Mouse (Mus musculus) kidney, adult 2 months (tissue): ENCODE results near the gene Lrrc75a. TPM values are rescaled to one million over a fixed set of nuclear protein-coding genes. Genes with fewer than 3 reads are reported as not detected.
"Not testable (repeated sequence)": the region's sequence is repeated elsewhere in the genome, so short reads cannot be mapped to it uniquely, and the experiment has no call there.

ENCODE experiments used
- DNase-seq: peaks from one replicate; pipeline ENCODE4 v3.0.0; 2021
- H3K27ac ChIP-seq: fragments of 200-500 bp; 2 replicates; pipeline ENCODE4 v1.5.1; 2012; ENCODE audit warnings: low read depth, low read length, control low read depth, inconsistent platforms; ENCODE audit not compliant: insufficient read depth
- H3K27me3 ChIP-seq: fragments of 200-500 bp; replicated peaks from 2 replicates; pipeline ENCODE4 v1.6.1; 2012; ENCODE audit warnings: mild to moderate bottlenecking, moderate library complexity, low read length, inconsistent platforms; ENCODE audit not compliant: control insufficient read depth, insufficient read depth
- H3K36me3 ChIP-seq: fragments of 200-500 bp; 2 replicates; pipeline ENCODE4 v1.6.1; 2012; ENCODE audit warnings: mild to moderate bottlenecking, moderate library complexity, low read length, inconsistent platforms; ENCODE audit not compliant: control insufficient read depth, insufficient read depth
- H3K4me1 ChIP-seq: fragments of 200-500 bp; 2 replicates; pipeline ENCODE4 v1.6.1; 2011; ENCODE audit warnings: low read length; ENCODE audit not compliant: control insufficient read depth, insufficient read depth
- H3K4me3 ChIP-seq: fragments of 200-500 bp; 2 replicates; pipeline ENCODE4 v1.5.1; 2011; ENCODE audit warnings: mild to moderate bottlenecking, low read depth, low read length, control low read depth; ENCODE audit not compliant: insufficient read depth
- CTCF ChIP-seq: fragments of 200-500 bp; conservative IDR thresholded peaks from 2 replicates; pipeline ENCODE4 v1.5.1; 2011; ENCODE audit warnings: low read depth, mild to moderate bottlenecking, control low read depth, low read length, moderate library complexity, mixed read lengths; ENCODE audit not compliant: insufficient read depth, insufficient read length
- POLR2A ChIP-seq: fragments of 200-500 bp; IDR thresholded peaks from one replicate; pipeline ENCODE4 v1.6.1; 2011; ENCODE audit warnings: low read depth, low read length, control low read depth
- whole genome bisulfite sequencing: fragments of 180-500 bp; shearing (Covaris S2); methylation state at CpG from one replicate; pipeline ENCODE4 v1.1.7; 2018; 5-methylcytosine and 5-hydroxymethylcytosine counted together
- polyA plus RNA-seq: library from polyadenylated mRNA; depleted of rRNA; stranded (reverse); fragments of >200 nt; gene quantifications from 2 replicates; pipeline ENCODE4 v1.2.3, GENCODE M21; 2012

Lrrc75a gene
- polyA plus RNA-seq, 1 experiment: 8.0 TPM

GRCm38 (mm10) chr11:62652080-62652479 lies 3.8 kb upstream of the Lrrc75a start:
- no peak for DNase-seq
- 91% methylated on average over 3 of the region's 3 CpGs for WGBS
- TF ChIP-seq CTCF (no peak), POLR2A (no peak)
- H3K4me1 ChIP-seq: no peaks in the 10 kb centered on the region; the same call in 1 of the 2 replicates
- no peaks in the 10 kb centered on the region for H3K36me3 ChIP-seq
- no peak overlapping the region for H3K4me3 ChIP-seq
- no peaks in the 10 kb centered on the region for H3K27me3 ChIP-seq
- no peak overlapping the region for H3K27ac ChIP-seq

GRCm38 (mm10) chr11:62651563-62651962 lies 3.2 kb upstream of the Lrrc75a start:
- H3K27ac ChIP-seq: no peak overlapping the region
- no peaks in the 10 kb centered on the region for H3K36me3 ChIP-seq
- no peak overlapping the region for H3K4me3 ChIP-seq
- H3K27me3 ChIP-seq: no peaks in the 10 kb centered on the region
- 81% methylated on average over 3 of the region's 3 CpGs for WGBS
- TF ChIP-seq CTCF (no peak), POLR2A (no peak)
- H3K4me1 ChIP-seq: no peaks in the 10 kb centered on the region; the same call in 1 of the 2 replicates
- DNase-seq: no peak

GRCm38 (mm10) chr11:62649803-62650202 lies 1.5 kb upstream of the Lrrc75a start:
- not testable (repeated sequence) for H3K4me1 ChIP-seq, H3K27ac ChIP-seq, H3K27me3 ChIP-seq, DNase-seq, H3K36me3 ChIP-seq, H3K4me3 ChIP-seq
- 89% methylated on average over 4 of the region's 4 CpGs for WGBS

DNA sequence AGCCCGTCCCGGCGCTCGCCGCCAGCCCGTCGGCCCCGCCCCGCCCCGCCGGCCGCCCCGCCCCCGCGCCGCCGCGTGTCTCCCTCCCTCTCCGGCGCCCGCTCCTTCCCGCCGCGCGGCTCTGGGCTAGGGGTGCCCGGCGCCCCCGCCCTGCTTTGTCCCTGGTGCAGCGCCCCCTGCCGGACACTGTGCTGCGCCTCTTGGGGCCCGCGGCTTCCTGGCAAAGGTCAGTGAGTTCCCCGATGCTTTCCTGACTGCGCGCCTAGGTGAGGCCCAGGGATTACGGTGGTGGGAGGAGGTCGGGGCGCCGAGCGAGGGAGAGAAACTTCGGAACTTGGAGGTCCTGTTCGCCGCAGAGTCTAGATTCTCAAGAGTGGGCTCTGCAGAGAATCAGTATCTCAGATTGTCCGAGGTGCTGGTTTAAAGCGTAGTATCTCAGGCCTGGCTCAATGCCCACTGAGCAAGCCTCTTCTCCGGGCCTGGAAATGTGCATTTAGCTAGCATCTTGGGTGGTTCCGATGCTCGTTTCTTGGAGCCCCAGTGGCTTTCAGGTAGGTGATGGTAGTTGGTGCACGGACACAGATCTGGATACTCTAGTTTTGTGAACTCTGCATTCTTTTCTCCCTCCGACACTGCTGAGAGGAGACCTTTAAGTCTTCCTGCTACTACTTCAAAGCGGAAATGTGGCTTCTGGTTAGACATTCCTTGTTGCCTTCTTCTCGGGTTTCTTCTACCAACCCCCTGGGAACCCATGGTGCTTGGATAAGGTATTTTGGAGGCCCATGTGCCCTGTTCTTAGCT lies 468 bp upstream of the Lrrc75a start, which contains the start of gene Mmgt2:
Gene Mmgt2, plus strand, starts transcription at position 74 of the 801 bp plus-strand sequence.
- TF ChIP-seq POLR2A (no peak), CTCF (peak; percentile 67)
- DNase-seq: peak; percentile 96
- H3K36me3 ChIP-seq: no peaks in the 10 kb centered on the region
- H3K4me1 ChIP-seq: peaks cover 7% of the 10 kb centered on the region
- H3K27ac ChIP-seq: peak within 1 kb of the TSS; percentile 25
- WGBS: 1% methylated on average over 33 of the region's 53 CpGs
- no peaks in the 10 kb centered on the region for H3K27me3 ChIP-seq
- peak within 1 kb of the TSS; percentile 65 for H3K4me3 ChIP-seq

- Histone ChIP-seq H3K36me3 (no peaks in the 10 kb centered on the region), H3K27me3 (no peaks in the 10 kb centered on the region), H3K4me3 (no peak overlapping the region), H3K4me1 (peaks cover 12% of the 10 kb centered on the region), H3K27ac (no peak overlapping the region)
- no peak for DNase-seq
- no peak for TF ChIP-seq CTCF
- TF ChIP-seq POLR2A: no peak
- 61% methylated on average over 7 of the region's 7 CpGs for WGBS
These were observed 1.3 kb downstream of the Lrrc75a start for GRCm38 (mm10) chr11:62646958-62647515.

DNA sequence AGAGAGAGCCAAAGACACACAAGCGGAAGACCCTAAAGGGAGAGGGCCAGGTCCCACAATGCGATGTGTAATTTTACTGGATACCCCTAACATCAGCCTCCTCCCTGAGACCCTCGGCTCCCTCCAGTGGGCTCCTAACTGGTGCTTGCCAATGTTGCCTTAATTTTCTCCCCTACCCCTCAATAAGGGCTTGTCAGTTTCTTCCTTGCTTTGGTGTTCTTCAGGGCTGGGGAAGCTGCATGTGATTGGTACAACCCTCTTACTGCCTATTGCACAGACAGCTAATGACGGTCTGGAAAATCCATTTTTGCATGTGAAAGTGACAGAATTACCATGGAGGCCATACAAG lies 1.9 kb downstream of the Lrrc75a start:
- no peak overlapping the region for H3K4me3 ChIP-seq
- WGBS: 65% methylated on average over 4 of the region's 4 CpGs
- DNase-seq: no peak
- no peaks in the 10 kb centered on the region for H3K27me3 ChIP-seq
- no peaks in the 10 kb centered on the region for H3K36me3 ChIP-seq
- H3K4me1 ChIP-seq: peaks cover 12% of the 10 kb centered on the region
- TF ChIP-seq POLR2A: no peak
- H3K27ac ChIP-seq: peak overlapping the region; percentile 10; the same call in 1 of the 2 replicates

GRCm38 (mm10) chr11:62645732-62646494 lies 2.4 kb downstream of the Lrrc75a start:
- Histone ChIP-seq H3K27ac (peak overlapping the region; percentile 17; the same call in 1 of the 2 replicates), H3K4me1 (peaks cover 12% of the 10 kb centered on the region), H3K27me3 (no peaks in the 10 kb centered on the region), H3K36me3 (no peaks in the 10 kb centered on the region), H3K4me3 (0 out of 2 replicates have a peak overlapping the region, but pooled peaks have one; percentile 8)
- DNase-seq: no peak
- TF ChIP-seq POLR2A (no peak), CTCF (no peak)
- WGBS: 40% methylated on average over 8 of the region's 8 CpGs
